Mouse (Mus musculus): ENCODE measurements around the gene Rpl35a.

Rpl35a gene

GRCm38 (mm10) chr16:33056786-33057185 lies 533 bp downstream of the Rpl35a start:
- no peak for DNase-seq

- peak; percentile 77 for DNase-seq
These were observed 1.8 kb downstream of the Rpl35a start for GRCm38 (mm10) chr16:33058033-33058432.

GRCm38 (mm10) chr16:33058656-33059055 lies 2.4 kb downstream of the Rpl35a start:
- peak; percentile 50 for DNase-seq

- DNase-seq = no peak
These were observed 3.2 kb downstream of the Rpl35a start for GRCm38 (mm10) chr16:33059471-33059870.

- no peak for DNase-seq
These were observed 4.7 kb downstream of the Rpl35a start for GRCm38 (mm10) chr16:33060926-33061325.

GRCm38 (mm10) chr16:33061400-33061799 lies 5.1 kb downstream of the Rpl35a start:
- DNase-seq = peak; percentile 23

- peak; percentile 99 for DNase-seq
These were observed 5.9 kb downstream of the Rpl35a start, which contains the start of gene Lmln for GRCm38 (mm10) chr16:33062024-33062681. Gene Lmln, plus strand, starts transcription at chr16:33062521.

- DNase-seq = no peak
These were observed 6.5 kb downstream of the Rpl35a start for GRCm38 (mm10) chr16:33062682-33063131.

- peak; percentile 89 for DNase-seq
These were observed 7.0 kb downstream of the Rpl35a start for GRCm38 (mm10) chr16:33063267-33063666.

- DNase-seq = no peak
These were observed 8.4 kb downstream of the Rpl35a start for GRCm38 (mm10) chr16:33064636-33065035.

- DNase-seq = no peak
These were observed 14.7 kb downstream of the Rpl35a start for GRCm38 (mm10) chr16:33070928-33071327.

GRCm38 (mm10) chr16:33072871-33073557 lies 16.8 kb downstream of the Rpl35a start:
- DNase-seq = peak; percentile 84

GRCm38 (mm10) chr16:33074967-33075366 lies 18.7 kb downstream of the Rpl35a start:
- peak; percentile 80 for DNase-seq

GRCm38 (mm10) chr16:33076078-33076477 lies 19.8 kb downstream of the Rpl35a start:
- no peak for DNase-seq

- peak; percentile 74 for DNase-seq
These were observed 20.9 kb downstream of the Rpl35a start for GRCm38 (mm10) chr16:33077069-33077627.

- peak; percentile 74 for DNase-seq
These were observed 23.8 kb downstream of the Rpl35a start for GRCm38 (mm10) chr16:33080063-33080462.

- no peak for DNase-seq
These were observed 26.7 kb downstream of the Rpl35a start for GRCm38 (mm10) chr16:33082951-33083350.

GRCm38 (mm10) chr16:33083996-33084395 lies 27.7 kb downstream of the Rpl35a start:
- peak; percentile 84 for DNase-seq

- DNase-seq = peak; percentile 71
These were observed 29.4 kb downstream of the Rpl35a start for GRCm38 (mm10) chr16:33085666-33086065.

All from heart, adult 11 months (tissue).